Mouse (Mus musculus) WW6 (cell line): ENCODE results near the gene Tada2b.

Experiments
- DNase-seq: peaks from one replicate; pipeline ENCODE4 v3.0.0-alpha.2; 2013; ENCODE audit warnings: low read depth, low spot score

Tada2b gene

DNA sequence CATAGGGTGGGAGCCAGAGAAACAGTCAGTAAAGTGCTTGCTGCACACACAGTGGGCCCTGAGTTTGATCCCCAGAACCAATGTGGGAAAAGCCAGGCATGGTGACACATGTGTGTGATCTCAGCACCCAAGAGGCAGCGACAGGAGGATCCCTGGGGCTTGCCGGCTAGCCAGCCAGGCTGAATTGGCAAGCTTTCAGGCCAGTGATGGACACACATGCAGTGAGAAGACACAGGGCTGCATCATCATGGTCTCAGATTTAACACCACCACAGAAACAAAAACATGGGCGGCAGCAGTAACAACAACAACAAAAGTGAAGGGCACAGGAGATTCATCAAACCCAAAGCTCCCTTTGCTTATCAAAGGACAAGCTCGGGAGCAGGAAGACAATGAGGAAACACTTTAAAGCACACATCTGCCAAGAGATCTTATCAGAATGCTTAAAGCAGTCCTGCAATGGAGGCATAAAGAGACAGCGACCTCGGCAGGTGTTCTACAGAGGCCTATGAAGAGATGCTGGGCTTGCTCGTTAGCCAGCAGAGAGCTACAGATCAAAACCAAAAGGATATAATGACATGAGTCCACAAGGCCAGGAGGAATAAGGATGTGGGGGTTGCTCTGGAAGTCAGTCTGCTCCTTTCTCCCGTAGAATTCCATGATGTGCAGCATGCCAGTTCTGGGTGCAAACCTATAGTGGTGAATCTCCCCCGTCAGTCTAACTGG, 37.8 kb downstream of the Tada2b start:
- DNase-seq = no peak

GRCm38 (mm10) chr5:36445028-36445427, 39.1 kb downstream of the Tada2b start:
- DNase-seq = no peak

DNA sequence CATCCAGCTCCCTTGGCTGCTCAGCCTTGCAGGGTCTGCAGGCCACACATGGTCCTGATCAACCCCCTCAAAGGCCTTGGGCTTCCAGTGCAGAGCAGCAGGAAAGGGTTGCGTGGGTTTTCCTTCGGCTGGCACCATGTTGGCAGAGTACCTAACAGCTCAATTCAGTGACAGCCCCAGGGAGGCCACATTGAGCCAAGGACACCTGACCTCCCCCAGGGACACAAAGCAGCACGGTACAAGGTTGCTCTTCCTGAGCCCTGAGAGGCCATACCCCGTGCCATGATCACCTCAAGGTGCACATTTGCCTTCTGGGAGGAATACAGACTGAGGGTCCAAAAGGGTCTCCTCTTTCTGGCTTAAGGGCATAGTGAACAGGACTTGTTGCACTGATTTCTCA, 39.5 kb downstream of the Tada2b start:
- no peak for DNase-seq

- DNase-seq = no peak
Observed at GRCm38 (mm10) chr5:36440741-36441140, 43.3 kb downstream of the Tada2b start.

- no peak for DNase-seq
Observed at GRCm38 (mm10) chr5:36436858-36437257, 47.2 kb downstream of the Tada2b start.

- no peak for DNase-seq
Observed at GRCm38 (mm10) chr5:36434398-36434967, 49.6 kb downstream of the Tada2b start.

GRCm38 (mm10) chr5:36431711-36432110, 52.4 kb downstream of the Tada2b start:
- DNase-seq = no peak

DNA sequence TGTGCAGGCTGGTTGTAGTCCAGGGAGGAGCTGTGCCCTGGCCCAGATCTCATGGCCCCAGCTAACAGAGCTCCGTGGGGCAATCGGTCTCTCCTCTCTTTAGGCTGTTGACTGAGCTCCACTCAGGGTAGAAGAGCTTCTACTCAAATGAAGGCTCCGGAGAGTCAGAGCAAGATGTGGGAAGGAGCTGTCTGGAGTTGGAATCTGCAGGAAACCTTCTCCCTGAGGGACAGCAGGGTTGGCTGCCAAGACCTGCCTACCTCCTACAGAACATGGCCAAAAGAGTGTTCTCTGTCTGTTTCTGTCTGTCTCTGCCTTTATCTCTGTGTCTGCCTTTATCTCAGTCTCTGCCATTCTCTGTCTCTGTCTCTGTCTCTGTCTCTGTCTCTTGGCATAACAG, 54.5 kb downstream of the Tada2b start:
- no peak for DNase-seq

- no peak for DNase-seq
Observed at GRCm38 (mm10) chr5:36427831-36428230, 56.3 kb downstream of the Tada2b start.

- no peak for DNase-seq
Observed at GRCm38 (mm10) chr5:36426404-36426803, 57.7 kb downstream of the Tada2b start.

- DNase-seq = no peak
Observed at GRCm38 (mm10) chr5:36424676-36425075, 59.4 kb downstream of the Tada2b start.
